Mouse (Mus musculus) forebrain, embryonic 14.5 days (tissue): ENCODE data around the gene Stub1. TPM values are rescaled to one million over a fixed set of nuclear protein-coding genes. Genes with fewer than 3 reads are reported as not detected.
A peak's percentile ranks its signal among the peaks of the same experiment; 100 is the strongest.

ENCODE experiments used
- ATAC-seq: fragments of 200-750 bp; cut with Nextera tagmentation; 2 replicates; pipeline ENCODE4 v1.8.0; 2017; ENCODE audit warnings: mild to moderate bottlenecking, moderate library complexity
- DNase-seq: peaks from one replicate; pipeline ENCODE4 v3.0.0-alpha.2; 2015; ENCODE audit warnings: low spot score
- H3K27ac ChIP-seq: fragments of 300-500 bp; sonication (generic); 2 replicates; pipeline ENCODE4 v1.5.1; 2014; ENCODE audit warnings: low read depth, mild to moderate bottlenecking, control low read depth, low read length, moderate library complexity
- H3K27me3 ChIP-seq: fragments of 300-500 bp; sonication (generic); replicated peaks from 2 replicates; pipeline ENCODE4 v1.6.1; 2014; ENCODE audit warnings: low read length, control low read depth, mixed read lengths; ENCODE audit not compliant: control insufficient read depth, insufficient read depth
- H3K36me3 ChIP-seq: fragments of 300-500 bp; sonication (generic); 2 replicates; pipeline ENCODE4 v1.6.1; 2014; ENCODE audit warnings: low read length, control low read depth; ENCODE audit not compliant: control insufficient read depth, insufficient read depth
- H3K4me1 ChIP-seq: fragments of 300-500 bp; sonication (generic); 2 replicates; pipeline ENCODE4 v1.6.1; 2014; ENCODE audit warnings: antibody characterized with exemption, low read length, control low read depth; ENCODE audit not compliant: control insufficient read depth, insufficient read depth
- H3K4me2 ChIP-seq: fragments of 300-500 bp; sonication (generic); 2 replicates; pipeline ENCODE4 v1.6.1; 2014; ENCODE audit warnings: mild to moderate bottlenecking, control low read depth, low read length
- H3K4me3 ChIP-seq: fragments of 300-500 bp; sonication (generic); 2 replicates; pipeline ENCODE4 v1.5.1; 2014; ENCODE audit warnings: low read depth, low read length, control low read depth
- H3K9ac ChIP-seq: fragments of 300-500 bp; sonication (generic); 2 replicates; pipeline ENCODE4 v1.6.1; 2014; ENCODE audit warnings: mild to moderate bottlenecking, low read length, control low read depth, moderate library complexity
- H3K9me3 ChIP-seq: fragments of 300-500 bp; sonication (generic); replicated peaks from 2 replicates; pipeline ENCODE4 v1.6.1; 2016; ENCODE audit warnings: low read length, control low read depth, mixed read lengths; ENCODE audit not compliant: control insufficient read depth
- WGBS: fragments of 180-500 bp; shearing (Covaris S2); extraction: QIAGEN DNeasy Blood & Tissue Kit; methylation state at CpG from one replicate; pipeline ENCODE4 v1.1.7; 2014; 5-methylcytosine and 5-hydroxymethylcytosine counted together
- polyA plus RNA-seq: library from polyadenylated mRNA; unstranded; fragments of >200 nt; fragmentation: Nextera tagmentation; extraction: Ambion mirVana; gene quantifications from 2 replicates; pipeline ENCODE4 v1.2.1, GENCODE M21; 2014

Stub1 gene
- polyA plus RNA-seq, 1 experiment from 2014 or later, result 315 TPM

DNA sequence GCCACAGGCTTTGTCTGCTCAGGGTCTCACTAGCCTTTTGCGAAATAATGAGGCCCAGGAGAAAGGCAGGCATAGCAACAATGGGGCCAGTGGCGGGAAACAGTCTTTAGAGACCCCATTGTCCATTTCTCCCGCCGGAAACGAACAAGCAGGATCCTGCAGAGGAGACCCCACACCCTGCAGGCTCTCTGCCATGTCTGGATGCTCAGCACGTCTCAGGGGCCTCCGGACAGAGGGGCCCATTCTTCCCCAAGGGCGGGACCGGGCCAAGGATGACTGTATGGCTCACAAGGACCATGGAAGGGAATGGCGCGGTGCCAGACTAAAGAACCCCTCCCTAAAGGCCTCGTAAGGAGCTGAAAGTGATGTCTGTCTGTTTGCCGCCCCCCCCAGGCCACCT lies 39.0 kb downstream of the Stub1 start:
- ATAC-seq (no peak), DNase-seq (peak; percentile 46)
- Histone ChIP-seq H3K4me2 (peak overlapping the region; percentile 73), H3K9me3 (no peaks in the 10 kb centered on the region), H3K4me3 (no peak overlapping the region), H3K27me3 (no peaks in the 10 kb centered on the region), H3K36me3 (peaks cover 7% of the 10 kb centered on the region; the same call in 1 of the 2 replicates), H3K4me1 (peaks cover 41% of the 10 kb centered on the region), H3K9ac (peak overlapping the region; percentile 25; the same call in 1 of the 2 replicates), H3K27ac (peak overlapping the region; percentile 60)
- 4% methylated on average over 13 of the region's 13 CpGs for WGBS

DNA sequence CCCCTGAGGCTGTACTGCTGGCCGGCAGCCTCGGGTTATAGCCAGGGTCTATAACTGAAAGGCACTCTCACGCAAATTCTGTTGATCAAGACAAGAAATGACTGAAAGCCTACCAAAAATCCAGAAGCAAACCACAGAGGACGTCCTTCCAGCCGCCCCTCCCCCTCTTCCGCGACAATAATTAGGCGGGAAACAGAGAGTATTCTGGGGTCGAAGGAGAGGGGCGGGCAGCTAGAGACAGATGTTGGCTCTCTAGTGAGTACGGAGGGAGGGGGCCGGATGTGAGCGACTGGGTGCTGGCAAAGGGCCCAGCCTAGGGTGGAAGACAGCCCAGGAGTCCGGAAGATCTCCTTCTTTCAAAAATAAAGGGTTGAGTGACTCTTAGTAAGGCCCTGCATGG lies 40.6 kb downstream of the Stub1 start, which contains the start of gene Fam173a:
Fam173a (minus strand) TSS at position 287 of the 400 bp plus-strand sequence.
- peaks cover 19% of the 10 kb centered on the region for H3K36me3 ChIP-seq
- peak within 1 kb of the TSS; percentile 65 for H3K4me3 ChIP-seq
- peak; percentile 63 for ATAC-seq
- peaks cover 41% of the 10 kb centered on the region for H3K4me1 ChIP-seq
- H3K27ac ChIP-seq, result peak within 1 kb of the TSS; percentile 93
- WGBS, result 0% methylated on average over 14 of the region's 14 CpGs
- H3K4me2 ChIP-seq, result peak within 1 kb of the TSS; percentile 95
- peak within 1 kb of the TSS; percentile 72 for H3K9ac ChIP-seq
- H3K9me3 ChIP-seq, result no peaks in the 10 kb centered on the region
- no peaks in the 10 kb centered on the region for H3K27me3 ChIP-seq
- DNase-seq, result peak; percentile 85

DNA sequence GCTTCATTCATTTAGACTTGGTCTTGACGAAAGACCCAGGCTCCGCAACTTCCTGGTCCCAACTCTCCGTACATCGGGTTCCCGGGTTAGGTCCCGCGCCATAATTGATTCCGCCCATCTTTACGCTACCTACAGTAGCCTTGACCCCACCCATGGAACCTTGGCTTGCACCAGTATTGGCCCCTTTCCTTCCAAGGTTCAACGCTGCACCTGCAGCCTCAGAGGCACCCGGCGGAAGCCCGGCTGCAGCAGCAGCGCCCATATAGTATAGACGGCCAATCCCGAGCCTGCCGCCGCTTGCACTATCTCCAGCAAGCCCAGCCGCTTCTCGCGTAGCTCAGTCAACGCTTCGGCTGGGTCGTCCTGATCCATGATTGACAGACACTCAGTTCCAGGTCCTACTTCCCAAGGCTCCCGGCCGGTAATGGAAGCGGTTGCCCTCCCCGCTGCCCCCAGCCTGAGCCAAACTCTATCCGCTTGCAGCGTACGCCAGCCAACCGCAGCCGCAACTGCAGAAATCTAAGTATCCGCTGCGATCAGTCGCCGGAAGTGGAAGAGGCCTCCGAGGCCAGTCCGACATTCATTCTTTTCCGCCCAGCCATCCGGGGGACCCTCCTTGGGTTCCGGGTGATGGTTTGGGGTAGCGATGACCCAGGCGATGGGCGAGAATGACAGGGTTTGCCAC lies 41.2 kb downstream of the Stub1 start:
- H3K4me2 ChIP-seq, result peak overlapping the region; percentile 95
- H3K9me3 ChIP-seq, result no peaks in the 10 kb centered on the region
- peak overlapping the region; percentile 93 for H3K27ac ChIP-seq
- peaks cover 38% of the 10 kb centered on the region for H3K4me1 ChIP-seq
- H3K36me3 ChIP-seq, result peaks cover 24% of the 10 kb centered on the region
- peak; percentile 65 for ATAC-seq
- peak overlapping the region; percentile 65 for H3K4me3 ChIP-seq
- peak; percentile 86 for DNase-seq
- under 1% methylated on average over 45 of the region's 45 CpGs for WGBS
- no peaks in the 10 kb centered on the region for H3K27me3 ChIP-seq
- H3K9ac ChIP-seq, result peak overlapping the region; percentile 72

DNA sequence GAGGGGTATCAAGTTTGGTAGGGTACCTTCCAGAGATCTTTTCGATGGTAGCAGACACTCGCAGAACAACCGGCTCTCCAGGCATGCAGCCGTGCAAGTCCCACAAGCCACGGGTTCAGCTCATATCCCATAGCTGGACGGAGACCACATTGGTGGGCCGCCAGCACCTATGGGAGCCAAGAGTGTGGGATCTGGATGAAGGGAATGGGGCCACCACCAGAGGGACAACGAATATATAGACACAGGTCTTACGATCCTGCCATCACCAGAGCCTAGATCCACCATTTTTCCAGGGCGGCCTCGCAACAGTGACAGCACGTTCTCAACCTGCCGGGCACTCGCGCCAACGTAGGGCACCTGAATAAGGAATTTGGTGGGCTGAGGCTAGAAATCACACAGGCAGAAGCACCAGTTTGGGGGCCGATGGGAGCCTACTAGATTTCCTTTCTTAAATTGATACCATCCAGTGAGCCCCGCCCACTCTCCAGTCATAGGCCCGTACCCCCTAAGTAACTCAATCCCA lies 41.8 kb downstream of the Stub1 start:
- DNase-seq (no peak), ATAC-seq (no peak; the same call in 1 of the 2 replicates)
- no peaks in the 10 kb centered on the region for H3K9me3 ChIP-seq

DNA sequence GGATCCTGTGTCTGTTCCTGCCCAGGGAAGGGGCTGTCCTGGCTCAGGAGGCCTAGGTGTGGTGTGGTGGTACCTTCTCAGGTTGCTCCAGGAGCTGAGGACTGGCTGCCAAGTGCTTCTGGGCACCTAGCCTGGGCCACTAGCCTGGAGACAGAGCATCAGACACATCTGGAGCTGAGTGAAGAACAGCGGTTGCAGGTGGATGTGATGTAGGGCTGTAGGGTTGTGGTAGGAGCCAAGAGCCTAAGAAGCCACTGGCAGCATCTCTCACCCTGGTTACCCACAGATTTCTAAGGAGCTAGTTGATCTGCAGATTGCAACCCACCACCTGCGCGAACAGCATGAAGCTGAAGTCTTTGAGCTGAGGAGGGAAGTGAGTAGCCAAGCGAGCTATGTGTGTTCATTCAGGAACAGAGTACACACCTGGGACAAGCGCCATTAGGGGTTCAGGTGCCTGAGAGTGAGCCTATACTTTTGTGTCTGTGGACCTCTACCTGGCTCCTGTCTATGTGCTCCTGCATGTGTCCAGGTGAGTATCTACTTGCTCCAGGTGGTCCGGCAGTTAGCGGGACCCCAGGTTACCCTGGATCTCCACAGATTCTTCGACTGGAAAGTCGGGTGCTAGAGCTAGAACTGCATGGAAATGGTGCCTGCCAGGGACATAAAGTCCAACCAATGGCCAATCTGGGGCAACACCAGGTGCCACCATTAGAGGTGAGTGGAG lies 46.3 kb downstream of the Stub1 start:
- H3K4me1 ChIP-seq, result peaks cover 16% of the 10 kb centered on the region
- no peak overlapping the region for H3K9ac ChIP-seq
- H3K27ac ChIP-seq, result no peak overlapping the region
- no peaks in the 10 kb centered on the region for H3K9me3 ChIP-seq
- ATAC-seq (no peak), DNase-seq (no peak)
- no peak overlapping the region for H3K4me2 ChIP-seq
- H3K4me3 ChIP-seq, result no peak overlapping the region
- 93% methylated on average over 9 of the region's 9 CpGs for WGBS
- peaks cover 47% of the 10 kb centered on the region for H3K36me3 ChIP-seq
- no peaks in the 10 kb centered on the region for H3K27me3 ChIP-seq

More for the DNA sequence above, 41.8 kb downstream of the Stub1 start:
- Histone ChIP-seq H3K4me3 (peak overlapping the region; percentile 65), H3K36me3 (peaks cover 24% of the 10 kb centered on the region), H3K27me3 (no peaks in the 10 kb centered on the region), H3K4me1 (peaks cover 34% of the 10 kb centered on the region), H3K9ac (peak overlapping the region; percentile 72), H3K27ac (peak overlapping the region; percentile 93), H3K4me2 (peak overlapping the region; percentile 95)
- 27% methylated on average over 19 of the region's 19 CpGs for WGBS

DNA sequence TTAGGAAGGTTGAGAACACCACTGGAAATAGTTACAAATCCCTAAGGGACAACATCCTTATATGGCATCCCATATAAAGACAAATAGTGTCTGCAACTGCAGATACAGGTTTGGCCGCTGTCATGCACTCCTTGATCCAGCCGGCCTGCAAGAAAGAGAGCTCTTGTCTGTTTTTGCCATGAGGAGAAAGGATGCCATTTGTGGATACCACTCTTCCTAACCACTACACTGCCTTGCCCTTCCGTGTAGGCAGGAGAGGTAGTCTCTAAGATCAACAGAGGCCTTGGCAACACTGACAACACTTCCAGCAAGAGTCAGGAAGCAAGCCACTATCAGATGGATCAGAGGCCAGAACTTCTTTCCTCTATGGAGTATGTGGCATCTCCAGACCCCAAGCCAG lies 46.9 kb downstream of the Stub1 start, which contains the start of gene Ccdc78:
Ccdc78 (plus strand) TSS at position 301 of the 400 bp plus-strand sequence.
- Histone ChIP-seq H3K4me2 (peak within 1 kb of the TSS; percentile 87), H3K27ac (peak within 1 kb of the TSS; percentile 81), H3K27me3 (no peaks in the 10 kb centered on the region), H3K9me3 (no peaks in the 10 kb centered on the region), H3K4me3 (peak within 1 kb of the TSS; percentile 64), H3K4me1 (peaks cover 13% of the 10 kb centered on the region), H3K9ac (peak within 1 kb of the TSS; percentile 86), H3K36me3 (peaks cover 54% of the 10 kb centered on the region)
- DNase-seq (no peak), ATAC-seq (no peak)
- 92% methylated on average over 3 of the region's 3 CpGs for WGBS

- WGBS, result under 1% methylated on average over 23 of the region's 23 CpGs
Measured at GRCm38 (mm10) chr17:25785281-25785745, 47.9 kb downstream of the Stub1 start, which contains the start of gene Haghl. Haghl (minus strand) TSS chr17:25785673.

DNA sequence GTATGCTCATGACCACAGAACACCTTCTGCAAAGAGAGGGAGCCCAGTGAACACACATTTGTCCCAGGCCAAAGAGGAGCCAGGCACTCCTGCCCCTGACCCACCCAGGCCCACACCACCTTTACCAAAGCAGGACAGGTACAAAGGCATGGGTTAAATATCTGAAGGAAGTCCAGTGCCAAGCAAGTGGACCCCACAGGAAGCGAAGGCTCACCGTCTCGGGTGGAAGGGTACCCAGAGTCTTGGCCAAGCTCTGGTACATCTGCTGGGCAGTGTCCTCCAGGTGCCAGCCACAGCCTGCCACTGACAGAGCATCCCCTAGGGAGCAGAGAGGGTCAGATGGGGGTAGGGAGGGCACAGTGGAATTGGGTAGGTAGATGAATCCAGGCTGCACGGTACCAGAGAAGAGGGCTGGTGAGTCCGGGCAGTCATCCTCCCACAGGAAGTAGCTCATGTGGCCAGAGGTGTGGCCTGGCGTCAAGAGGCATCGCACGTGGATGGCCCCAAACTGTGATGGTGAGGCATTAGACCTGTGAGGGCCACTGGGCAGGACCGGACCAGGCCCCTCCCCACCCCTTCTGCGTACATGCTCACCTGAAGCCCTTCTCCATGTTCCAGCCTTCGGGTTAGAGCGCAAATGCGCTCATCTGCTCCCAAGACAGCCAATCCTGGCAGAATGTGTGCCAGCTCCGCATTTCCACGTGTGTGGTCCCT lies 49.2 kb downstream of the Stub1 start:
- H3K9me3 ChIP-seq, result no peaks in the 10 kb centered on the region
- ATAC-seq (no peak), DNase-seq (no peak)
- no peak overlapping the region for H3K27ac ChIP-seq
- WGBS, result 83% methylated on average over 15 of the region's 15 CpGs
- H3K27me3 ChIP-seq, result no peaks in the 10 kb centered on the region
- peak overlapping the region; percentile 87 for H3K4me2 ChIP-seq
- peaks cover 61% of the 10 kb centered on the region for H3K36me3 ChIP-seq
- H3K4me3 ChIP-seq, result peak overlapping the region; percentile 64
- H3K4me1 ChIP-seq, result peaks cover 11% of the 10 kb centered on the region
- H3K9ac ChIP-seq, result peak overlapping the region; percentile 86

More at GRCm38 (mm10) chr17:25785281-25785745, 47.9 kb downstream of the Stub1 start, which contains the start of gene Haghl:
- ATAC-seq, result peak; percentile 88
- Histone ChIP-seq H3K9ac (peak within 1 kb of the TSS; percentile 86), H3K27me3 (no peaks in the 10 kb centered on the region), H3K4me3 (peak within 1 kb of the TSS; percentile 64), H3K27ac (peak within 1 kb of the TSS; percentile 81), H3K4me1 (peaks cover 11% of the 10 kb centered on the region), H3K9me3 (no peaks in the 10 kb centered on the region), H3K4me2 (peak within 1 kb of the TSS; percentile 87), H3K36me3 (peaks cover 64% of the 10 kb centered on the region)
- DNase-seq, result peak; percentile 98
